Mouse (Mus musculus) liver, embryonic 14.5 days (tissue): ENCODE results near the gene Phf21b. TPM values are rescaled to one million over a fixed set of nuclear protein-coding genes. Genes with fewer than 3 reads are reported as not detected.

Source experiments
- ATAC-seq: fragments of 200-750 bp; cut with Nextera tagmentation; 2 replicates; pipeline ENCODE4 v1.8.0; 2017; ENCODE audit warnings: moderate number of reproducible peaks, mild to moderate bottlenecking, moderate library complexity; ENCODE audit not compliant: insufficient read depth
- DNase-seq, 3 experiments: peaks; one replicate each; pipeline ENCODE4 v3.0.0-alpha.2; 2012 to 2013; ENCODE audit warnings: low read depth in 3 of 3, low spot score in 3 of 3
- H3K27ac ChIP-seq: fragments of 300-500 bp; sonication (generic); 2 replicates; pipeline ENCODE4 v1.5.1; 2014; ENCODE audit warnings: moderate library complexity, mild to moderate bottlenecking, control low read depth, inconsistent platforms
- H3K27me3 ChIP-seq: fragments of 300-500 bp; sonication (generic); 2 replicates; pipeline ENCODE4 v1.6.1; 2014; ENCODE audit warnings: mild to moderate bottlenecking, low read length, moderate library complexity; ENCODE audit not compliant: control insufficient read depth, insufficient read depth
- H3K36me3 ChIP-seq: fragments of 300-500 bp; sonication (generic); replicated peaks from 2 replicates; pipeline ENCODE4 v1.6.1; 2014; ENCODE audit warnings: low read depth; ENCODE audit not compliant: control insufficient read depth, insufficient read depth
- H3K4me1 ChIP-seq, 2 experiments: fragments of 200-500 bp in 1 of 2; fragments of 300-500 bp in 1 of 2; sonication (generic) in 1 of 2; replicated peaks; 2 replicates each; pipeline ENCODE4 v1.6.1; 2012 to 2014; ENCODE audit warnings: antibody characterized with exemption in 1 of 2, inconsistent platforms in 1 of 2, low read length in 1 of 2; ENCODE audit not compliant: control insufficient read depth in 2 of 2, insufficient read depth in 2 of 2
- H3K4me2 ChIP-seq: fragments of 300-500 bp; sonication (generic); 2 replicates; pipeline ENCODE4 v1.6.1; 2014; ENCODE audit warnings: low read depth, mild to moderate bottlenecking, control low read depth, moderate library complexity
- H3K4me3 ChIP-seq, 2 experiments: fragments of 200-500 bp in 1 of 2; fragments of 300-500 bp in 1 of 2; sonication (generic) in 1 of 2; 2 replicates each; pipeline ENCODE4 v1.5.1; 2012 to 2014; ENCODE audit warnings: low read depth in 2 of 2, low read length in 2 of 2, mild to moderate bottlenecking in 2 of 2, control low read depth in 1 of 2, inconsistent platforms in 1 of 2, moderate library complexity in 1 of 2; ENCODE audit not compliant: insufficient read depth in 1 of 2
- H3K9ac ChIP-seq: fragments of 300-500 bp; sonication (generic); replicated peaks from 2 replicates; pipeline ENCODE4 v1.6.1; 2014; ENCODE audit warnings: mild to moderate bottlenecking, control low read depth, moderate library complexity
- H3K9me3 ChIP-seq: fragments of 300-500 bp; sonication (generic); 2 replicates; pipeline ENCODE4 v1.6.1; 2016; ENCODE audit warnings: low read length, mixed read lengths; ENCODE audit not compliant: control insufficient read depth
- CTCF ChIP-seq: IDR thresholded peaks from 2 replicates; pipeline ENCODE4 v1.5.1; 2016; ENCODE audit warnings: antibody characterized with exemption, low read depth, control low read depth
- EP300 ChIP-seq: IDR thresholded peaks from 2 replicates; pipeline ENCODE4 v1.6.1; 2016; ENCODE audit warnings: antibody characterized with exemption, low read depth
- WGBS: fragments of 180-500 bp; shearing (Covaris S2); extraction: QIAGEN DNeasy Blood & Tissue Kit; methylation state at CpG from one replicate; pipeline ENCODE4 v1.1.7; 2014; ENCODE audit not compliant: insufficient replicate concordance; 5-methylcytosine and 5-hydroxymethylcytosine counted together
- polyA plus RNA-seq, 2 experiments: library from polyadenylated mRNA; depleted of rRNA in 1 of 2; stranded (reverse) in 1 of 2; unstranded in 1 of 2; fragments of >200 nt; fragmentation: Nextera tagmentation in 1 of 2; extraction: Ambion mirVana in 1 of 2; gene quantifications; 2 replicates each; pipeline versions ENCODE4 v1.2.1 to v1.2.3; 2012 to 2014

The Phf21b gene
- polyA plus RNA-seq, 2 experiments: 0.69 TPM; not detected in 1

GRCm38 (mm10) chr15:84891658-84892057 is 35.8 kb upstream of the Phf21b start:
- TF ChIP-seq CTCF: peak; percentile 84
- no peak for TF ChIP-seq EP300
- Histone ChIP-seq H3K4me2 (no peak overlapping the region), H3K27ac (no peak overlapping the region), H3K4me1 (no peaks in the 10 kb centered on the region), H3K4me3 (no peak overlapping the region), H3K27me3 (no peaks in the 10 kb centered on the region; the same call in 1 of the 2 replicates), H3K36me3 (no peaks in the 10 kb centered on the region), H3K9ac (no peak overlapping the region), H3K9me3 (no peaks in the 10 kb centered on the region)
- WGBS: 0% methylated on average over 3 of the region's 3 CpGs
- DNase-seq (peak; percentile 28 to 33 (median 29)), ATAC-seq (no peak)

DNA sequence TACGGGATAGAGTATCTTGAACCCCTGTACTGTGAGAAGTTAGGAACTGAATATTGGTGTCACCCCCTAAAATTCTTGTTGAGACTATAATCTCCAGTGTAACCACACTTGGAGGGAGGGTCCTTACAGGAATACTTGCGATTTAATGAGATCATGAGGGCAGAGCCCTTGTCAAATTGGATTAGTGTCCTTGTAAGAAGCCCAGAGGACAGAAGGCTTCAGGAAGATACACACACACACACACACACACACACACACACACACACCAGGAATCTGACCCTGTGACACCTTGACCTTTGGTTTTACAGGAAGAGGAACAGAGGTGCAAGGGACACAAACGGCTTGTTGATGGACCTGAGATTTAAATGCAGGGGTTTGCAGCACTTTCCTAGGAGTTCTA is 35.4 kb upstream of the Phf21b start:
- Histone ChIP-seq H3K4me3 (no peak overlapping the region), H3K4me2 (no peak overlapping the region), H3K9ac (no peak overlapping the region), H3K36me3 (no peaks in the 10 kb centered on the region), H3K4me1 (no peaks in the 10 kb centered on the region), H3K27me3 (no peaks in the 10 kb centered on the region; the same call in 1 of the 2 replicates), H3K27ac (no peak overlapping the region), H3K9me3 (no peaks in the 10 kb centered on the region)
- ATAC-seq (no peak), DNase-seq (no peak)
- WGBS: 47% methylated on average over 3 of the region's 3 CpGs
- TF ChIP-seq CTCF: no peak
- no peak for TF ChIP-seq EP300

GRCm38 (mm10) chr15:84888066-84888465 is 32.2 kb upstream of the Phf21b start:
- no peaks in the 10 kb centered on the region for H3K4me1 ChIP-seq
- H3K27me3 ChIP-seq: no peaks in the 10 kb centered on the region; the same call in 1 of the 2 replicates
- DNase-seq (no peak), ATAC-seq (no peak)
- H3K4me3 ChIP-seq: no peak overlapping the region
- H3K36me3 ChIP-seq: no peaks in the 10 kb centered on the region
- no peaks in the 10 kb centered on the region for H3K9me3 ChIP-seq
- 66% methylated on average over 12 of the region's 12 CpGs for WGBS
- no peak overlapping the region for H3K4me2 ChIP-seq
- H3K9ac ChIP-seq: no peak overlapping the region
- TF ChIP-seq EP300 (no peak), CTCF (no peak)
- no peak overlapping the region for H3K27ac ChIP-seq

- no peak for ATAC-seq
- WGBS: 66% methylated on average over 12 of the region's 12 CpGs
- H3K36me3 ChIP-seq: no peaks in the 10 kb centered on the region
Observed at GRCm38 (mm10) chr15:84877029-84877815, 21.4 kb upstream of the Phf21b start.

DNA sequence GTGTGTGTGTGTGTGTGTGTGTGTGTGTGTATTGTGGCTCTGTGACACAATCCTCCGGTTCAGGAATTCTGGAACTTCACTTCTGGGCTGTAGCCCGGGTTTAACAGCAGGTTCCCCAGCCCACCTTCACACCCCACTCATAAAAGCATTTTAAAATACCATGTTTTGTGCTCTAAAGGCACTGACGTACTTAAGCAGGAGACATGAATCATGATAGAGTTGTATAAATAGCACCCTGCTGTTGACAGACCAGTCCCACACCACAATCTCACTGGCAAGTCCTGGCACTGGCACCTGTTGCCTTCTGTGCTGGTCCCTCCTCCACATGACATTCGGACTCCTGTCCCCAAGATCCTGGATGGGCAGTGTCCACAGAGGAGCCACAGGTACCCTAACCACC is 18.0 kb upstream of the Phf21b start:
- DNase-seq: no peak
- Histone ChIP-seq H3K4me2 (no peak overlapping the region), H3K4me3 (no peak overlapping the region), H3K27me3 (no peaks in the 10 kb centered on the region), H3K27ac (no peak overlapping the region), H3K9ac (no peak overlapping the region), H3K4me1 (no peaks in the 10 kb centered on the region), H3K9me3 (no peaks in the 10 kb centered on the region), H3K36me3 (no peaks in the 10 kb centered on the region)
- ATAC-seq: no peak
- TF ChIP-seq CTCF (no peak), EP300 (no peak)
- 55% methylated on average over 4 of the region's 4 CpGs for WGBS

More at GRCm38 (mm10) chr15:84877029-84877815, 21.4 kb upstream of the Phf21b start:
- TF ChIP-seq EP300: no peak
- no peak for TF ChIP-seq CTCF
- no peak overlapping the region for H3K27ac ChIP-seq
- no peak overlapping the region for H3K4me2 ChIP-seq
- DNase-seq: no peak
- no peak overlapping the region for H3K9ac ChIP-seq
- H3K4me1 ChIP-seq: no peaks in the 10 kb centered on the region
- no peak overlapping the region for H3K4me3 ChIP-seq
- no peaks in the 10 kb centered on the region for H3K27me3 ChIP-seq
- H3K9me3 ChIP-seq: no peaks in the 10 kb centered on the region
